Mouse (Mus musculus) left cerebral cortex, adult 6 months (tissue): ENCODE results near the gene Mecr. TPM values are rescaled to one million over a fixed set of nuclear protein-coding genes. Genes with fewer than 3 reads are reported as not detected.

ENCODE experiments used
- long read RNA-seq, 2 experiments: library from polyadenylated mRNA; unstranded; transcript quantifications; one replicate each; pipeline ENCODE4 v2.0.0; 2019 to 2020
- polyA plus RNA-seq: library from polyadenylated mRNA; unstranded; fragments of <200 nt; fragmentation: Nextera tagmentation; gene quantifications from 2 replicates; pipeline ENCODE4 v1.2.3, GENCODE M21; 2021

The Mecr gene
- polyA plus RNA-seq: 19.2 and 21.5 TPM in 2 replicates
- long read RNA-seq, experiment 1, transcript Mecr-201 (10 exons, 1,337 nt): major isoform, 42 of 66 reads
- long read RNA-seq, experiment 1, partial matches to known transcripts: 2 of 66 reads
- long read RNA-seq, experiment 1, other reads (novel, unspliced or antisense): 22 of 66 reads
- long read RNA-seq, experiment 2, transcript Mecr-201 (10 exons, 1,337 nt): major isoform, 23 of 31 reads
- long read RNA-seq, experiment 2, partial matches to known transcripts: 2 of 31 reads
- long read RNA-seq, experiment 2, other reads (novel, unspliced or antisense): 5 of 31 reads

DNA sequence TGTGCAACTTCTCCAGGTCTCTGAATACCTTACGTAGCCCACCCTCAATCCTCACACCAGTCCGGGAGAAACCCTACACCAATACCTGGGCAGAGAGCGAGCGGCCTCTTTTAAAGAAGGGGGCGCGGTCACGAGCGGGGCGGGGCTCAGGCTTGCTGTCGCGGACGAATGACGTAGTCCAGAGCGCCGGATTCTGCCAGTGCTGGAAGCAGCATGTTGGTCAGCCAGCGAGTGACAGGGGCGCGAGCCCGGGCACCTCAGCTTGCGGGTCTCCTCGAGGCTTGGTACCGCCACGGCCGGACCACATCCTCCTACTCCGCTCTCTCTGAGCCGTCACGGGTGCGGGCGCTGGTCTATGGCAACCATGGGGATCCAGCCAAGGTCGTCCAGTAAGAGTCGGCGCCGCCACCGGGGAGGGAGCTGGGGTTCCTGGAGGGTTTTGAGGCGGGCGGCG is at the start of gene Mecr:
Gene Mecr, plus strand, starts transcription at position 181 of the 454 bp plus-strand sequence.

DNA sequence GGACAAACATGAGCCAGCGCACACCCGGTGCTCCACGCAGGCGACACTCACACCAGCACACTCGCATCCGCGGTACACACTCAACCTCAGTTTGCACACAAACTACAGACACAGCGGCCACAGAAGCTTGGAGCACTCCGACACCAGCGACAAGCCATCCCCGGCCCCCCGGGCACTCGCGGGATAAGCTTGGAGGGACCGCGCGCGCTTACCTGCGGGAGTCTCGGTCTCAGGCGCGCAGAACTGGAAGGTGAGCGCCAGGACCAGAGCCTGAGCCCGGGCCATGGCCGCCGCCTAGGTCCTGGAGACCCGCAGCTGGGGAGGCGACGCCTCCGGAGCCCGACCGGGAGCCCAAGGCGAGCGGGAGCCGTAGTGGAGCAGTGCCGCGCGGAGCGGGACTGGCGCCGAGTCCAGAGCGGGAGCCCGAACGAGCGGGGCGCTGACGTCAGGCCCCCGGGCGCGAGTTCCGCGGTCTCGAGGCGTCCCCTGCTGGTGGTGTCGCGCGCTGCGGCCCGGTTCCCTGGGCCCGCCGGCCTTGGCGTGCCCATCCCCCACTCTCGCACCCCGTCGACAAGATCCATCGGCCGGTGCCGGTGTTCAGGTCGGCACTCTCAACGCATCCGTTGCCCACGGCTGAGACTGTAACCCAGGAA is 5.3 kb upstream of the Mecr start, which contains the start of gene Ptpru:
Gene Ptpru, minus strand, starts transcription at position 417 of the 653 bp plus-strand sequence.

DNA sequence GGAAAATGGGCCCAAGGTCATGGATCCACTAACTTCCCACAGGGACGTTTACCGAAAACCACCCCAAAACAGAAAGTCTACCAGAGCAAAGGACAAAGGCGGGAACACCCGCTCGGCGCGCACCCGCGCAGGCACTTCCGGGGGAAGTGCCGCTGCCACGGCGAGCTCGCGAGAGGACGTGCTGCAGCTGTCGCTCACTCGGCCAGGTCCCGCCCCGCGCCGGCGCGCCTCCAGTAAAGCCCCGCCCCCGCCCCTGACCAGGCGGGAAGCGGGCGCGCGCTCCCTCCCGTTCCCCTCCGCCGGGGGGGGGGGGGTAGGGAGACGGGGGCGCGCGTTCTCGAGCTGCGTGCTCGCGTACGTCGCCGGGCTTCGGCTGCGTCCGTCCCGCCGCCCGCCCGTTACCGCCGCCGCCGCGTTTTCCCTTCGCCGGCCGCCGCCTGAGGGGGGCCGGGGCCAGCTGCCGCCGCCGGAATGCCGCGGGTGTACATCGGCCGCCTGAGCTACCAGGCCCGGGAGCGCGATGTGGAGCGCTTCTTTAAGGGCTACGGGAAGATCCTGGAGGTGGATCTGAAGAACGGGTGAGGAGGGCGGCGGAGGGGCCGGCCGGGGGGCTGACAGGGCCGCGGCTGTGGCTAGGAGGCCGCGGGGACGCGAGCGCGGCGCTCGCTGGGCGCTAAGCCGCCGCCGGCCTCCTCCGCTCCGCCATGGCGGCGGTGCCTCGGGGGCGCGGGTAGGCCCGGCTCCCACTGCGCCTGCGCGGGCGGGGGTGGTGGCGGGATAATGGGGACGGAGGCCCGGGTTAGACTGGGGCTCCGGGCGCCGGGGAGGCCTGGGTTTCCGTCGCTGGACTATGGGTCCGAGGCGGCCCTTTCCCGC is 30.3 kb downstream of the Mecr start, which contains the start of gene Srsf4:
Gene Srsf4, plus strand, starts transcription at position 325 of the 876 bp plus-strand sequence.

Other genes with a start within 250 kb of the Mecr start
- gene Ptpru, start 5.2 kb upstream of the Mecr start, polyA plus RNA-seq: 8.2 and 9.9 TPM in 2 replicates
- 39.5 and 47.1 TPM in 2 replicates for gene Srsf4, start 30.1 kb downstream of the Mecr start, polyA plus RNA-seq
- gene Tmem200b, start 78.3 kb downstream of the Mecr start, polyA plus RNA-seq: 2.1 and 8.7 TPM in 2 replicates
- 0.13 and 0.21 TPM in 2 replicates for gene Gm10300, start 231.2 kb downstream of the Mecr start, polyA plus RNA-seq
- gene Epb41, start 231.9 kb downstream of the Mecr start, polyA plus RNA-seq: 5.7 and 7.3 TPM in 2 replicates